Mouse (Mus musculus): ENCODE measurements at regions not wholly inside any gene's neighbourhood (a gene's known extent, or its start where the extent isn't known, plus 50 kb on each side); places are given as distances from the start of the nearest gene placed in this dataset.
A peak's percentile ranks its signal among the peaks of the same experiment; 100 is the strongest.

DNA sequence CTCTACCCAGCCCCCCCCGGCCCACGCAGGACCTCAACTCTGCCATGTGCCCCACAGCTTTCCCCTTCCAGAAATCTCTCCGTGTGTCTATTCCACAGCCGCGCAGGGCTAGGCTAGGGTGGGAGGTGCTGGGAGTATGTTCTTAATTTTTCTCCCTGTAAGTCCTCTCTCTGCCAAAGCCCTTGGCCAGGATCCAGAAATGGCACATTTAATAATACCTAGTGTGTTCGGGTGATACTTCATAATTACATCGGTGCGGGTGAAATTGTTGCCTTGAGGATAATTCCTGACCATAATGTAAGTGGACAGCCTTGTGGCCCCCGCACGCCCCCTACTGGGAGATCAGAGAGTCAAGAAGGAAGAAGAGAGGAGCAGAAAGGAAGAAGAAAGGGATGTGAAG is 1093.5 kb downstream of the Mrps31 start:
- peak; percentile 88 for DNase-seq (ENCODE audit: low spot score)

GRCm38 (mm10) chr8:23505216-23505615 is 1094.1 kb downstream of the Mrps31 start:
- DNase-seq (ENCODE audit: low spot score): no peak

DNA sequence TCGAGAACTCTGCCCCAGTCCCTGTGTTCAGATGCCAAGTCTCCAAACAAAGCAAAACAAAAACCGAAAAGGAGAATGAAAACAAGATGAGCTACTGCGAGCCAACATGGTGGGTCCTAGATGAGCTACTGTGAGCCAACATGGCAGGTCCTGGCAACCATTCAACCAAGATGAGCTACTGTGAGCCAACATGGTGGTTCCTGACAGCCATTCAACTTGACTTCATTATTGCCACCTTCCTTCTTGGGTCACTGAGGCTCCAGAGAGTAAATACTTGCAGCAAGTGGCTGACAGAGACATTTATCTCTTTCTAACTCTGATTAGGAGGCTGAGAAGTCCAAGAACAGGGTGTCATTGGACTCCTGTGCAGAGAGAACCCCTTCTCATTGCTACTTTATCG is 1094.8 kb downstream of the Mrps31 start:
- no peak for DNase-seq (ENCODE audit: low spot score)

- DNase-seq (ENCODE audit: low spot score): no peak
Observed at GRCm38 (mm10) chr8:23507661-23508060, 1096.5 kb downstream of the Mrps31 start.

DNA sequence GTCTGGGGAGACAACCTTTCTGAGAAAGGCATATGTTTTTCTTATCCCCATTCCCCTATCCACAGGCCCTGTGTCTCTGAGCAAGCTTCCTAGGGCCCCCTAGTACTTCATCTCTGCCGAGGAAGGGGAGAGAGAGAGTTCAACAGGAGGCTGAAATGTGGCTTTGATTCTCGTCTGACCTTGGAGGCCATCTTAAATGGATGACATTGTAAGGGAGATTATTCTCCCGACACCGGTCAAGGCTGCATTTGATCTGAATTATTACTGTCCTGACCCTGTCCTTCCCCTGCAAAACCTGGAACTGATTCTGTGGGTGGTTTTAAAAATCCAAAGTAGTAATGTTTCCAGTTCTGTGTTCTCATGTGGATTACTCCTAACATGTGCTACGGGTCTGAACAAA is 1098.9 kb downstream of the Mrps31 start:
- no peak for DNase-seq (ENCODE audit: low spot score)

DNA sequence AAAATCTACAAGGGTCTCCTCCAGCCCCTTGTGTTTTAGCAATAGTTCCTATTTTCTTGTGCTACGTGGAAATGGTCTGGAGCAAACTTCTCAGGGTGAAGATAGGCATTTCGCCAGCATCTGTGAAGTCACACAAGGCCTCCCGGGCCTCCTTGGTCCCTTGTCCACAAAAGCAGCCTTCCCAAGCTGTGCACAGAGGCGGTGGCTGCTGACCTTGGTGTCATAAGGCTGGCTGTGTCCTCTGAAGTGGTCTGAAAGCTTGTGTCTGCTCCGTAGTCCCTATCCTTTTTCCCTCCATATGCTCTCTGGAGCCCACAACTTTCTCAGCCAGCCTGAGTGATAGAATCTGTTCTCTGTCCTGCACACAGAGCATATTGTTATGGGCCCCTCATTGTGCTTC is 1099.4 kb downstream of the Mrps31 start:
- DNase-seq (ENCODE audit: low spot score): no peak

DNA sequence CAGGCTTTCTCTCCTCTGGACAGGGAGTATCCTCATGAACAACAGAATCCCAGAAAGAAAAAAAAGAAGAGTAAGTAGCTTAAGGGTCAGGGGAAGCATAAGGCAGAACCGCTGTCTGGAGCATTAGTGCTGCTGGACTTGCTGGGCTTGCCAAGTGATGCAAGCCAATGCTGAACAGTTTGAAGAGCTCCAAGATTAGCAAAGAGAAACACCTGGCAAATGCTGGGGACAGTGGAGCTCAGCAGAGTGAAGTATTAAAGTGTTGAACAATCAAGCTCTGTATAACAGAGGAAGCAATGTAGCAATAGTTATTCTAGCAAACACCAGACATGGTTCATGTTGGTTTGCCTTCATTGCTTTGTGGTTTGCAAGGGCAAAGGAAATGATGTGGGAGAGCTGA is 1100.1 kb downstream of the Mrps31 start:
- no peak for DNase-seq (ENCODE audit: low spot score)

DNA sequence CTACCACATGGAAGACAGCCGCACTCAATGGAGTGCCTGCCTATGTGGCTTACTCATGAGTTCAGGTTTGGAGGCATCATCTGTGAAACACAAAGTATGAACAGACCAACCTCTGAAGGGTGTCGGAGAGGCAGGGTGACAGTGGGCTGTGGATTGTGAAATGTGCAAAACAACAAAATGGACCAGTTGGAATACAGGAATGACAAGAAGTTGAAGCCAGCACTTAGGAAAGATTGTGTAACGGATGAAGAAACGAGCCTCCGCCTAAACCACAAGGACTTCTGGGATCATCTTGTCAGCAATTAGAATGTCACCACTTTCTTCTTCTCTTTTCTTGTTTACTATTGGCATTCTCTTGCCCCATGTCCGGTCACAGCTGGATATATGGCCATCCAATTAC is 1100.6 kb downstream of the Mrps31 start:
- no peak for DNase-seq (ENCODE audit: low spot score)

DNA sequence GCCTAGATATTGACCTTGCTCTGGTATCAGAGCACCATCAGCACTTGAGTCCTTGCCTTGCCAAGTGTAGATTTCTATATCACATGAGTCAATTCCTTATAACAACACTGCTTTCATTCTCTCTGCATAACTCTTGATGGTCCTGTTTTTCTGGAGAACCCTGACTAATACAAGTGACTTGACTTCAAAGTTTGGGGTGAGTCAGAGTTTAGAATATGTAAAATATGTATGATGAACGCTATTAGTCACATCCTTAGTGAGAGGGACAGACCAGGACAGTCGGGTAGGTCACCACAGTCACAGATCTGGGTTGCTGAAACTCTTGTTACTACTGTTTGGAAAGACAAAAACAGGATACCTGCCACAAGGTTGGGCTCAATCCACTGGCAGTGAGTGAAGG is 1105.3 kb downstream of the Mrps31 start:
- no peak for DNase-seq (ENCODE audit: low spot score)

DNA sequence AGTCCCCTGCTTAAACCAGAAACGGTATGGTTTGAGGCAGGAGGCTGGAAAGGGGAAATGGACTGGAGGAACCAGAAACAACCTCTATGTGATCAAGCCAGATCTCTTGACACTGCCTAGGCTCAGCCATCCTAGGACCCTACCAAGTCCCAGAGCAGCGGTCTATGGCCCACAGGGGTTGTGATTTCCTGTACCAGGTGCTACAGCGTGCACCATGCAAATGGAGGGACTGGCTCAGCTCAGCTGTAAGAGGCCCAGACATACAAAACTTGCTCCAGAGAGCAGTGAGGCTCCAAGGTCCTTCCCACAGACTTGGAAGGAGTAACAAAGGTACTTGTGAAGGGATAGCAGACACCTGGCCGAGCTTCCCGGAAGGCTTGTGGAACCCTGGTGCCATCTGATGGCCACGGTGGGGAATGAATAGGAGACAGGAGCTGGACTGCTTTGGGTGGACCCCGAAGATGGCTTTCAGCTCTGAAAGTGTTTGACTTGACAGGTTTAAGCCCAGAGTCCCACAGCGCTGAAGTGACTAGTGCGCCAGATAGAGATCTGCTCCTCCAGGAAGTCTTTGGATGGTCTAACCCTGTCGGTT is 1120.5 kb downstream of the Mrps31 start:
- peak; percentile 71 for DNase-seq (ENCODE audit: low spot score)

DNA sequence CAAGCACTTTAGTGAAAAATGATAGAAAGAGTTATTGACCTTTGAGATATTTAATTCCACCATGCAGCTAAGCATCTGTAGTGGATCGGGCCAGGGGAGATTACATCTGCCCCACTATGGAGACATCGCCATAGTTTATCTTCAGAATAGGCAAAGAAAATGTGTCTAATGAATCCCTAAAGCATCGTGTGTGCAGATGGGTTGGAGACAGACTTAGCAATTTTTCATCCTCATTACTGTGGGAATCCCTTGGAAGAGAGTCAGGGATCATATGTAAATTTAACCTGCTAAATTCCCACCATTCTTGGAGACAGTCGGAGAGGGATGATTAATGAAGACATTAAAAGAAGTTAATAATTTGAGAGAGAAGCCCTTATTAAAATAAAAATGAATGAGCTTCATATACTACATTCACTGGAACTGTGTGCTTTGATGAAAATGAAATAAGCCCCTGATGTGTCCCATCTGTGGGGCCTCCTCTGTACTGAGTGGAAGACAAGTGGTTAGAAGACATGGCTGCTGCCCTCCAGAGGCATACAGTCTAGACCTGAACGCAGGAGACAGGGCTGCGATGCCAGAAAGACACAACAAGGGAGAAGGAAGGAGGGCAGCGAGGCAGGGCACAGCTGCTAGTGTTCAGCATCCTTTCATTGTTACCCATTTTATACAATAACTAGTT is 1126.7 kb downstream of the Mrps31 start:
- no peak for DNase-seq (ENCODE audit: low spot score)

DNA sequence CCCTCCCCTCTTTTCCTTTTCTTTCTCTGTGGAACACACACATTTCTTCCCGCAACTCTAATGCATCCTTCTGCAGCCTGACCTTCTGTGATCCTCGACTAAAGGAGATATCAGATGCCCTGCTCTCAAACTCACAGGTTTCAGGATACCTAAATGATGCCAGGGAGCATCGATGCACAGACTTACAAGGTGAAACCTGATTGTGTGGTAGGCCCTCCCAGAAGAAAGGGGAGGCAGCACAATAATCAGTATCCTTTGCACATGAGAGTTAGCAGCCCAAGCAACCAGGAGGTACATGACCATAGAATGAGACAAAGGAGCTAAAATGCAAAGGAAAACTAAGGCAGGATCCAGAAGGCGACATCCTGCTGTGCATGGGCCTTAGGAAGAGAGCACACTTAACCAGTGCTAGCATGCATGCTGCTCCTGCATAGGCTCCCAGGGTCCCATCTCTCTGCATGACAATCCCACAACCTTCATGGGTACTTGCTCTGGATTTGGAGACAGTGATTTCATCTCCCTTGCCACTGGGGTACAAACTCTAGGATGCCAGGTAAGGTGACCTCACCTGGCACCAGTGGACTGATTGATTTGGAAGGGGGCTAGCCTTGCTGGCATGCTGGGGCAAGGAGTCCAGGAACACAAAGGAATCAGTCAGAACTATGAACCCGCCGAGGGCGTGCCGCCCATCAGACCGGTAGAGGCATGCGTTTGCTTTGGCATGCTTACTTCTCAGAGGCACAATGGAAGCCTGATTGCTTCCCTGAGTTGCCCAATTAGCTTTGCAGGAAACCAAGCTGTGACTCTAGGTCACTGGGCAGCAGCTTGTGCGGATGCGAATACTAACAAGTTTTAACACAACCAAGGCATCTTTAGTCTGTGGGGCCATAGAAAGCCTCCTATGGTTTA is 1142.7 kb downstream of the Mrps31 start:
- peak; percentile 26 for DNase-seq (ENCODE audit: low spot score)

DNA sequence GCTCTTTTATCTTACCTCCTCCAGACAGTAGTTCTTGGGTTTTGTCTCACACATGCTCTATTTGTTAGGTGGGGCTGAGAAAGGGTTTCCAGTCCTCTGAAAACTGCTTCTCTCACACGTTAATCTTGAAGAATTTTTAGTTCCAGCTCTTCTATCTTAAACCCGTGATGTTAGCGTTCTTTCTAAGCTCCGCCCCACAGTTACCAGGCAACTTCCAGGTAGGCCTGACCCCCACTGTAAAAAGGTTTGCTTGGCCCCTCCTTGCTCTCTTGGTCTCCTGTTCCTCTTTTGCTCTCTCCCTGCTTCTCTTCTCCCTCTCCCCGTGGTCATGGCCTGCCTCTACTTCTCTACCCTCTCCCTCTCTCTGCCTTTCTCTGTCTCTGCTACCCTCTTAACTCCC is 1149.7 kb downstream of the Mrps31 start:
- DNase-seq (ENCODE audit: low spot score): no peak

DNA sequence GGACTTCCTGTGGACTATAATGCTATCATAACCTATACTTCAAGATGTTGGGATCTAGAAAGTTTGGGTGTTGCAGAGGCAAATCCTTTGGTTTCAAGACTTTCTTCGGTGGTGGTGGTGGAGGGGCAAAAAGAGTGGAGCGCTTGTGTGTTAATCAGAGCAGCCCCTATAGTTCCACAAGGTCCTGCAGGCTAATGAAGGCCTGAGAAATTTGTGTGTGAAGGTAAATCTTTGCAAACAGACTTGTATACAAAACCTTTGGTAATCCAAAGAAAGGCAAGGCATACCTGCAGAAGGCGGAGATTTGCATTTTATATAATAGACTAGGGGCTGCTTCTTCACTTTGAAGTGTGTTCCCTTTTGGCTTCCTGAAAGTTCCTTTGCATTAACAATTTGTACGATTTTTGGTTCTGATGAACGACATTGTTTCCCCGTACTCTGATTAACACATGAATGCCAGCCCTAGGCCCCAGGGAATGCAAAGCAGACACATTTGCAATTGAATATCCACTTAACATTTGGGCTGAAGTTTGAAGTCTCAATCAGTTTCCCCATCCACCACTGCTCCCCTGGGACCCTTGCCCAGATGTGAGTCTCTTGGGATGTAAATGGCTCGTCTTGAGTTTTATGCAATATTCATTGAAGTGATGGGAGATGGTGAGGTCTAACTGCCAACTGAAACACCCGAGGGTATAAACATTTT is 1150.7 kb downstream of the Mrps31 start:
- no peak for DNase-seq (ENCODE audit: low spot score)

GRCm38 (mm10) chr8:23562504-23562903 is 1151.3 kb downstream of the Mrps31 start:
- no peak for DNase-seq (ENCODE audit: low spot score)

GRCm38 (mm10) chr8:23563065-23564020 is 1152.2 kb downstream of the Mrps31 start:
- DNase-seq (ENCODE audit: low spot score): no peak

GRCm38 (mm10) chr8:23567906-23568305 is 1156.7 kb downstream of the Mrps31 start:
- DNase-seq (ENCODE audit: low spot score): no peak

DNA sequence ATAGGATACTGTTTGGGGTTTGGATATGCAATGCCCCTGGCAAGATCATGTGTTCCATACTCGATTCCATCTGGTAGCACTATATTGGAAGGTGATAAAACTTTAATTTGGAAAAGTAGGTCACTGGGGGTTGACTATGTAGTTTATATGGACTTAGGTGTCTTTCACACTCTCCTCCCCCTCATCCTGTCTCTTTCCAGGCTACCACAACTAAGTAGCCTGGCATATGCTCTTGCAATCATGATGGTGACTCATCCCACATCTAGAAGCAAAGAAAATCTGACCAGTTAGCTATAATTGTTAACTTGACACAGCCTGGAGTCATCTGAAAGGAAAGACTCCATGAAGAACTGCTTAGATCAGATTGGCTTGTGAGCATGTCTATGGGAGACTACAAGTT is 1154.3 kb downstream of the Adam3 start:
- DNase-seq (ENCODE audit: low spot score): no peak

DNA sequence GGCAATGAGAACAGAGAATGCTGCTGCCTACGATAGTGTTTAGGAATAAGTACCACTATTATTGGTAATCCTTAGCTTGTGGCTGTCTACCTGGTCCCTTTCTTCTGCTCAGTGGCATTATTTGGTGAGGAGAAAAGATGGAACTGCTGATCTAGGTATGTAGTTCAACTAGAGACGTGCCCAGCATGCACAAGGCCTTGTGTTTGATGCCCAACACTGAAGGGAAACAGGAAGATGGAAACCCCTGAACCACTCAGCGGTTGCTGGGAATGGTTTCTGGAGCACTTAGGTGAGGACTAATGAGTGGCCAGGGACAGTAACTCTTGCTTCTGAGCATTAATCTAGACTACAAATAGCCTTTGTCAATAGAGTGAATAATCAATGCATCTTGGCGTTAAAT is 1145.5 kb downstream of the Adam3 start:
- DNase-seq (ENCODE audit: low spot score): peak; percentile 14

GRCm38 (mm10) chr8:23580701-23581100 is 1145.0 kb downstream of the Adam3 start:
- DNase-seq (ENCODE audit: low spot score): no peak

All from testis, postnatal 10 days (tissue).